Mouse (Mus musculus) MEL (cell line): ENCODE results near the gene D11Wsu47e. TPM values are rescaled to one million over a fixed set of nuclear protein-coding genes. Genes with fewer than 3 reads are reported as not detected.
A peak's percentile ranks its signal among the peaks of the same experiment; 100 is the strongest.

Source experiments
- DNase-seq: peaks from one replicate; pipeline ENCODE4 v3.0.0; 2011; ENCODE audit warnings: low read depth, low spot score
- H3K27ac ChIP-seq: 2 replicates; pipeline ENCODE4 v1.5.1; 2012; ENCODE audit warnings: low read depth, mild to moderate bottlenecking, control low read depth, low read length, moderate library complexity; ENCODE audit not compliant: control insufficient read depth
- H3K27me3 ChIP-seq, 2 experiments: fragments of 150-350 bp in 1 of 2; sonication (generic) in 1 of 2; 2 replicates each; pipeline ENCODE4 v1.6.1; 2012; ENCODE audit warnings: low read length in 2 of 2, mild to moderate bottlenecking in 2 of 2, improper control_type of control experiment in 1 of 2, moderate library complexity in 1 of 2; ENCODE audit not compliant: insufficient read depth in 2 of 2, control insufficient read depth in 1 of 2
- H3K36me3 ChIP-seq, 2 experiments: 2 replicates each; pipeline ENCODE4 v1.6.1; 2012 to 2014; ENCODE audit warnings: low read length in 2 of 2, improper control_type of control experiment in 1 of 2, inconsistent platforms in 1 of 2, mild to moderate bottlenecking in 1 of 2; ENCODE audit not compliant: insufficient read depth in 2 of 2, control insufficient read depth in 1 of 2
- H3K4me1 ChIP-seq, 2 experiments: fragments of 150-350 bp in 1 of 2; sonication (generic) in 1 of 2; 2 replicates each; pipeline ENCODE4 v1.6.1; 2012; ENCODE audit warnings: low read length in 2 of 2, improper control_type of control experiment in 1 of 2, mild to moderate bottlenecking in 1 of 2; ENCODE audit not compliant: insufficient read depth in 2 of 2, control insufficient read depth in 1 of 2
- H3K4me3 ChIP-seq, 2 experiments: fragments of 150-350 bp in 1 of 2; sonication (generic) in 1 of 2; 2 replicates each; pipeline ENCODE4 v1.5.1; 2012; ENCODE audit warnings: low read depth in 2 of 2, low read length in 2 of 2, mild to moderate bottlenecking in 2 of 2, moderate library complexity in 2 of 2, control low read depth in 1 of 2, improper control_type of control experiment in 1 of 2; ENCODE audit not compliant: control insufficient read depth in 1 of 2, insufficient read depth in 1 of 2
- H3K79me2 ChIP-seq: 2 replicates; pipeline ENCODE4 v1.6.1; 2012; ENCODE audit warnings: mild to moderate bottlenecking, low read length, moderate library complexity; ENCODE audit not compliant: control insufficient read depth, poor library complexity, insufficient read depth
- H3K9ac ChIP-seq: 2 replicates; pipeline ENCODE4 v1.6.1; 2012; ENCODE audit warnings: low read depth, mild to moderate bottlenecking, control low read depth, low read length, moderate library complexity; ENCODE audit not compliant: control insufficient read depth, poor library complexity, severe bottlenecking
- H3K9me3 ChIP-seq: fragments of 150-350 bp; sonication (generic); replicated peaks from 2 replicates; pipeline ENCODE4 v1.6.1; 2012; ENCODE audit warnings: mild to moderate bottlenecking, low read length, improper control_type of control experiment, moderate library complexity; ENCODE audit not compliant: insufficient read depth
- E2F4 ChIP-seq: IDR thresholded peaks from 2 replicates; pipeline ENCODE4 v1.6.1; 2011; ENCODE audit warnings: low read depth, low read length, improper control_type of control experiment, borderline replicate concordance
- ELF1 ChIP-seq: IDR thresholded peaks from 2 replicates; pipeline ENCODE4 v1.6.1; 2014; ENCODE audit warnings: low read depth, mild to moderate bottlenecking, inconsistent platforms, low read length, improper control_type of control experiment, moderate library complexity
- EP300 ChIP-seq, 2 experiments: IDR thresholded peaks; 2 replicates each; pipeline ENCODE4 v1.6.1; 2011; ENCODE audit warnings: improper control_type of control experiment in 2 of 2, low read length in 2 of 2, low read depth in 1 of 2, mild to moderate bottlenecking in 1 of 2
- GATA1 ChIP-seq: IDR thresholded peaks from 2 replicates; pipeline ENCODE4 v1.6.1; 2011; ENCODE audit warnings: low read depth, low read length, improper control_type of control experiment
- KAT2A ChIP-seq: conservative IDR thresholded peaks from 2 replicates; pipeline ENCODE4 v1.6.1; 2012; ENCODE audit warnings: low read depth, low read length, improper control_type of control experiment, inconsistent platforms
- NRF1 ChIP-seq: IDR thresholded peaks from 2 replicates; pipeline ENCODE4 v1.6.1; 2014; ENCODE audit warnings: low read depth, mild to moderate bottlenecking, inconsistent platforms, low read length, improper control_type of control experiment, moderate library complexity; ENCODE audit not compliant: poor library complexity, insufficient read depth, severe bottlenecking
- TBP ChIP-seq: IDR thresholded peaks from 2 replicates; pipeline ENCODE4 v1.8.0; 2011; ENCODE audit warnings: low read depth, low read length, improper control_type of control experiment
- TCF12 ChIP-seq: IDR thresholded peaks from 2 replicates; pipeline ENCODE4 v1.6.1; 2014; ENCODE audit warnings: low read depth, mild to moderate bottlenecking, inconsistent platforms, low read length, improper control_type of control experiment, moderate library complexity
- USF1 ChIP-seq: IDR thresholded peaks from 2 replicates; pipeline ENCODE4 v1.6.1; 2014; ENCODE audit warnings: low read depth, mild to moderate bottlenecking, inconsistent platforms, low read length, improper control_type of control experiment, moderate library complexity
- ZC3H11A ChIP-seq: IDR thresholded peaks from 2 replicates; pipeline ENCODE4 v1.6.1; 2012; ENCODE audit warnings: low read depth, mild to moderate bottlenecking, inconsistent platforms, low read length, improper control_type of control experiment
- polyA plus RNA-seq, 2 experiments: library from polyadenylated mRNA; stranded (reverse) in 1 of 2; unstranded in 1 of 2; fragments of >175 nt in 1 of 2; fragments of >200 nt in 1 of 2; gene quantifications; 2 replicates each; pipeline versions ENCODE4 v1.2.1 to v1.2.4; 2012; ENCODE audit warnings: low replicate concordance in 2 of 2, low read depth in 1 of 2; ENCODE audit not compliant: insufficient read length in 2 of 2, insufficient read depth in 1 of 2, missing spikeins in 1 of 2
- total RNA-seq: library from RNA; depleted of rRNA; stranded (reverse); fragments of 300-350 nt; gene quantifications from 2 replicates; pipeline ENCODE4 v1.2.3, GENCODE M21; 2012

Gene D11Wsu47e
- total and polyA plus RNA-seq, 3 experiments, result 25.0 to 40.6 TPM; not detected in 1

DNA sequence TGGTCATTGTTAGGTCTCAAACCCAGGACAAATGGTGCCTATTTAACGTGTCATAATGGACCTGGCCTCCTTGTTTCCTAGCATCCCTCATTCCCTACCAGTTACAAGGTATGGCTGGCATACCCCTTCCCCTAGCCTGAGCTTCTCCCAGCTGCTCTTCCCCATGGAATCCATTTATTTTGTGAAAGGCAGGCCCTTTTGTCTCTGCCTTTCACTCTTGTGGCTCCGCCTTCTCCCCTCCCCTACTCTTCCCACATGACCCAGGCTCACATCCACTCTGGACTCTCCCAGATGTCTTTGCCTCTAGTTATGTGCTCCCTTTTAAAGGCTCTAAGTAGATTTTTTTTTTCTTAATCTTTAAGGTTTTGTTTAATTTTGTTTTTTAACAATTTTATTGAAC lies 2.8 kb downstream of the D11Wsu47e start:
- peaks cover 0 to 21% of the 10 kb centered on the region in 2 experiments; a peak in 3 of 4 replicates for H3K36me3 ChIP-seq
- H3K4me1 ChIP-seq, result peaks cover 10% of the 10 kb centered on the region in 2 experiments
- peak; percentile 34 for DNase-seq
- no peak overlapping the region for H3K27ac ChIP-seq
- H3K27me3 ChIP-seq, result no peaks in the 10 kb centered on the region
- H3K4me3 ChIP-seq, result no peak overlapping the region
- H3K79me2 ChIP-seq, result peaks cover 65% of the 10 kb centered on the region
- TF ChIP-seq KAT2A (no peak), USF1 (peak; percentile 56)
- no peaks in the 10 kb centered on the region for H3K9me3 ChIP-seq
- no peak overlapping the region for H3K9ac ChIP-seq

DNA sequence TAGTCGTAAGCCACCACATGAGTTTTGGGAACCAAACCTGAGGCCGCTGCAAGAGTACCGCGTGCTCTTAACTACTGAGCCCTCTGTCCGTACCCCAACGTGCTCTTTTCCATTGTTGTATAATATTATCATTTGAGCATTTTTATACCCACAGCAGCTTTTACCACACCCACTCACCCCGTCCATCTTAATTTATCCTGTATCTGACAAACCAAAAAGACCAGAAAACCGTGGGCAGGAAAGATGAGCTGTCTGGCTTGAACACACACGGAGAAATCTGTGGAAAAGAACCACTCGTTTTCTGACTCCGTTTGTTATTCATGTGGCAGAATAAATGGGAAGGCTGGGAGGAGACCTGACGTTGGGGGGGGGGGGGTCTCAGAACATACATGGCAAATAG lies 6.3 kb downstream of the D11Wsu47e start:
- H3K36me3 ChIP-seq, result peaks cover 2 to 14% of the 10 kb centered on the region in 2 experiments
- H3K4me3 ChIP-seq, result no peak overlapping the region
- DNase-seq, result no peak
- no peak overlapping the region for H3K9ac ChIP-seq
- no peaks in the 10 kb centered on the region for H3K9me3 ChIP-seq
- no peaks in the 10 kb centered on the region for H3K27me3 ChIP-seq
- peaks cover 35% of the 10 kb centered on the region for H3K79me2 ChIP-seq
- H3K27ac ChIP-seq, result no peak overlapping the region
- TF ChIP-seq EP300 (IDR thresholded peaks at IDR 0.05; ENCODE audit: low read depth in 1 of 2, low read length in 2 of 2) (no peak), ELF1 (no peak), TBP (no peak), NRF1 (no peak), KAT2A (no peak), TCF12 (no peak), E2F4 (no peak)
- TF ChIP-seq, all 39 proteins: peak for 0
- H3K4me1 ChIP-seq, result peaks cover 3 to 4% of the 10 kb centered on the region in 2 experiments

DNA sequence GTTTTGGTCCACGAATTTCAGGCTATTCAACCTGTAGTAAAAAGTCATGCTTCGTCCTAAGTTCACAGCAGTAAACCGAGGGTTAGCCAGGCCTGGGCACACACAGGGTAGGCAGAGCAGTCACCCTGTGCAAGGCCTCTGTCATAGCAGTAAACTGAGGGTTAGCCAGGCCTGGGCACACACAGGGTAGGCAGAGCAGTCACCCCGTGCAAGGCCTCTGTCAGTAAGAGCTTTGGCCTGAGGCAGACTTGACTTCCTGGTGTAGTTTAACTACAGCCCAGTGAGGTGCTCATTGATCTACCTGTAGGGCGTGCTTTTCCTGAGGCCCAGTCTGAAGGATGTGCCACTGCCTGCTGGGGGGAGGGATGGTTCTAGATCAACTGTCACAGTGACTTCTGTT lies 7.1 kb downstream of the D11Wsu47e start:
- Histone ChIP-seq H3K9me3 (no peaks in the 10 kb centered on the region), H3K36me3 (peaks cover 2 to 7% of the 10 kb centered on the region in 2 experiments), H3K4me3 (no peak overlapping the region), H3K79me2 (peaks cover 31% of the 10 kb centered on the region), H3K27me3 (no peaks in the 10 kb centered on the region), H3K4me1 (no peaks in the 10 kb centered on the region; a peak in 1 of 4 replicates)
- no peak for DNase-seq
- TF ChIP-seq ZC3H11A (no peak), GATA1 (no peak)
- TF ChIP-seq, all 39 proteins: peak for 0
- Histone ChIP-seq H3K9ac (no peak overlapping the region), H3K27ac (no peak overlapping the region)
